Mouse (Mus musculus) frontal cortex, postnatal 10 days (tissue): ENCODE results near the gene Nup54.

Experiments
- DNase-seq, 2 experiments: peaks; one replicate each; pipeline ENCODE4 v3.0.0; 2022; ENCODE audit warnings: low spot score in 2 of 2, mixed read lengths in 1 of 2

Nup54 gene

DNA sequence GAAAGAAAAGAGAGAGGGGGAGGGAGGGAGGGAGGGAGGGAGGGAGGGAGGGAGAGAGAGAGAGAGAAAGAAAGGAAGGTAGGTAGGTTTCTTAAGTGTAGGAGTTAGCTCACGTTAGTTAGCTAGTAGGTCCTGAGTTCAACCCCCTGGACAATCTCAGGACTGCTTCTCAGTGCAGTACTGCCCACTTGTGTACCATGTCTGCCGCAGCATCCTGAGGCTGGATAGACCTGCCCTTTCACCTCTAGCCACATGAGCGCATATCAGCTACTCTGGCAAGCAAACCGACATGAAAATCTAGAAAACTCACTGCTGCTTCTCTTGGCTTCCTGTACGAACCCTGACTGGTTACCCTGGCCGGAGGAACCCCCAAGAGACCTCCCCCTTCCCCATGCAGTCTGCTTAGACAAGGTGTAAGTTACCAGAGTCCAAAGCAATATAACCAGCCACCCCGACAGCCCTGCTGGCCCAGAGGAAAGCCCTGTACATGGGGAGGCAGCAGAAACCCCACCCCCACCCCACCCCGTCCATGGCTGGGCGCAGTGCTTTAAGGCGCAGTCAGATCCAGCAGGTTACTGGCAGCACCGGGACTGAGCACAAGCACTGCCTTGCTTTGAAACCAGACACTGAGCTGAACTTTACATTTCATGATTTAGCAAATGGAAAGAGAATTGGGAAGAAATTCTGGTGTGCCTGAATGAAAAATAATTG is 21.6 kb downstream of the Nup54 start:
- DNase-seq: no peak

DNA sequence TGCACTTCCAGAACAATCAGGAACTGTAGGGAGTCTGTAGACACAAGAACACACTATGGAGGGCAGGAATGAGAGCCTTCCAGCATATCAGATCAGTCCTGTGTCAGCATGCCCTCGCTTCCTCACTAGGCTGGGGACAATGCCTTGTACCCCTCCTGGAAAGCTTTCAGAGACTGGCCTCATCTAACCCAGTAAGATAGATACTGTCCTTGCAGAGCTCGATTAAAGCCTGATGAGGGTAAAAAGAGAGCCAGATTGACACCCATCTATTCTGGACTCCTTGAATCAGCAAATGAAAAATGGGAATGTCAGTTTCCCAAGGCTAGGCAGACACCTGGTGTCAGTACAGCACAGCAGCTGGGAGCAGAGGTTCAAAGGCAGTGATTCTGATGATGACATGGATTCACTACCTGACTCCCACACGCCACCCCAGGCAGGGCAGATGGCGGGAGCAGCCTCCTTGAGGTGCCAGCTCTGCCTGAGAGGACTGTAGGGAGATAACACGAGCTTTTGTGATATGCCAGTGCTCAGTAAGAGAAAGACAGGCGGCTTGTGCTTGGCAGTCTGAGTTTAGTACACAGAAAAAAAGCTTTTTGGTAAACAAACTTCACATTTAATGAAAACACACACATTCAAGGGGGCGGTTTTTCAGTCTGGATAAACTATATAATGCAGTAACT is 23.4 kb downstream of the Nup54 start:
- no peak for DNase-seq

DNA sequence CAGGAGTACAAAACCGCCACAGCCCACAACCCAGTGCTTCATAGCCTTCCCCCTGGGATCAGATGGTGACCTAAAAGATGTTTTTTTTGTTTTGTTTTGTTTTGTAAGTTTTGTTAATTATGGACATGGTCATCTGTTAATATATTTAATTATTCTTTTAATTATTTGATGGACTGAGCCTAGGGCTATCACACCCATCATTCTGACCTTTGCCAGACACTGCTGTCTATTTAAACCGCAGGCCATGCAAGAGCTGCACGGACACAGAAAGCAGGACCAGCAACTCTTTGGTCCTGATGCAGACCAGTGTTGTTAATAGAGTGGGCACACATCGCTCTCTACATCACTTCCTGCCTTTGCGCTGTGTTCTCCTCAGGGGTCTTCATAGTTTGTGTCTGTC is 24.5 kb downstream of the Nup54 start:
- no peak for DNase-seq

DNA sequence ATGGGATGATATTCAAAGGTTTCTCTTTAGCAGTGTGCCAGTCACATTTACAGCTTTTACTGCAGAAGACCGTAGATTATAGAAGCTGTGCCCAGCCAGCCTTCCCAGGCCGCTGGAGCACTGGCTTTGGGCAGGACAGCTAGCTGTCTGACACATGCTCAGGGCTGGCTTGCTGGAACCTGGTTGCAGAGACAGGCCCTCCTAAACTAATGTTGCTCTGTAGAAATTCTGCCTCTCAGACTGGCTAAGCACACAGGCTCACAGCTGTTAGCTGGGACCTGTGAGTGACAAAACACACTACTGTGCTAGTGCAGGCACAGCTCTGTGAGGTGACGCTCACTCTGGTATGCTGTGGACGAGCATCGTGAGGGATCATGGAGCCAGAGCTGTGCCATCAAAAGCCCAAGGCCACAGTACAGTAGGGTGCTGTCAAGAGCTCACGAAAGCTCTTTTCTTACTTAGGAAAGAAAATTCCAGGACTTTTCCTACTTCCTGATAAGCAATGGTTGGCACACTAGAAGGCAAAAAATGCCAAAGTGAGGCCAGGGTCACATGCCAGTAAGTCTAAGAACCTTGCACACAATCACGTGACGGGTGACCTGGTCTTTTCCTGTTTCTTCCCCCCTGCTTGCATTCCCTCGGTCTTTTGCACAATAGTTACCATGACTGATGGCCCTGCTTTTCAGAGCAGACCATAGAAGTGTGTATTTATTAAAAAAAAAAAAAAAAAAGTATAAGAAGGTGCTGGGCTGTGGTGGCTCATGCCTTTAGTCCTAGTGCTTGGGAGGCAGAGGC is 25.5 kb downstream of the Nup54 start:
- no peak for DNase-seq

DNA sequence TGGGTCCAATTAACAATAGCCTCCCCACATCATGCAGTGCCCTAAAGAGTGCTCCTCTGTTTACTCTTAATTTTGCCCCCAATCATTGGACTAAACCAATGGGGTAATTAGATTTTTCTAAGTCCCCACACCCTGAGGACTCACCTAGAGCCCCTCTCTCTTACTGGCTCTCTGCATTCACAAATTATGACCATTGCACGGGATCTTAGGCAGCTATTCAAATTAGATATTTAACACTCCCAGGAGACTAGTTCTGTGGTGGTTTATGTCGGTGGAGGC is 30.7 kb downstream of the Nup54 start:
- no peak for DNase-seq

DNA sequence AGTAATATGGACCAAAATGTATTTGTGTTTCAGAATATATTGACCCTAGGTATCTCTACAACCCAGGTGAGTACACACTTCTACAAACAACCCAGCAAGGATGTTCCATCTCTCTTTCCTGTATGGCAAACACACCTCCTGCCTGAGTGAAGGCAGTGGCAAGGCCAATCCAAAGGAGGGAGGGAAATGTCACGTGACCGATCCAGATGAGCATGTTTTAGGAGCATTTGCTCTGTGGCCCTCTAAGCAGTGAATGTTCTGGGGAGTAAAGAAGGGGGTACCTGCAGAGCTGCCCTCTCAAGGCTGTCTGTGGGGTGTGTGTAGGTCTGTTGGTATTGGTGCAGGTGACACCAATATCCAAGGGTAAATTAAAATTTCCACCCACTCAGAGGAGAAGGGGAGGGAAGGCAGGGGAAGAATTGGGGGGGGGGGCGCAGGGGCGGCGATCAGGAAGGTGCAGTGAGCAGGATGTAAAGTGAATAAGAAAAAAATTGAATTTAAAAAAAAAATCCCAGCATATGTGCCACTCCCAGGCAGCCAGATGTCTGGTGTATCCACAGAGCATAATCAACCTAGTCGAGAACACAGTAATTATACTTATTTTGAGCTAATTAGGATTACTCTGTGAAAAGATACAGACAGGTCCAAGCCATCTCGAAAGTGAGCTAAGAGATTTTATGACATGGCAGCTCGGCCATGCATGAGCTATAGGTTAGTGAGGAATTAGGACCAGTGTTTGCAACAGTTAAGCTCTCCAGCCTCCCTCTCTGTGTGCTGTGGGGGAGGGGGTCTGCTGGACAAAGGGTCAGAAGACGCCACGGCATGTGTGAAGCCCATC is 31.2 kb downstream of the Nup54 start:
- DNase-seq: no peak

DNA sequence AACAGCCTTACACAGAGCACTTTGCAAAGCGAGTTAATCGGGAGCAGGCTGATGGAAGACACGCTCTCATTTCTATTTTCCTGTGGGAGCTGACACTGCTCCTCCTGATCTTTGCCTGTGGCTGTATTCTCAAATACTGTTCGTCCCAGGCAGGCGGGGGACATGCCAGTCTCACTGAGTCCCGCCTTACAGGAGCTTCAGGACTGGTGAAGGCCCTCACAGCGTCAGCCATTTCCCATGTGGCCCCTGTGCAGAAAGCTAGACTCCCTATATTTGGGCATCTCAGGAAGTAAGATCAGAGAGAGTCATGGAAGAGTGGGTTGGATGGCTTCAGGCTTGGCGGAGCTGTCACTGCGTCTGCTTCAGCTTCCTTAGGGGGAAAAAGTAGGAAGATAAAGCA is 32.2 kb downstream of the Nup54 start:
- no peak for DNase-seq

DNA sequence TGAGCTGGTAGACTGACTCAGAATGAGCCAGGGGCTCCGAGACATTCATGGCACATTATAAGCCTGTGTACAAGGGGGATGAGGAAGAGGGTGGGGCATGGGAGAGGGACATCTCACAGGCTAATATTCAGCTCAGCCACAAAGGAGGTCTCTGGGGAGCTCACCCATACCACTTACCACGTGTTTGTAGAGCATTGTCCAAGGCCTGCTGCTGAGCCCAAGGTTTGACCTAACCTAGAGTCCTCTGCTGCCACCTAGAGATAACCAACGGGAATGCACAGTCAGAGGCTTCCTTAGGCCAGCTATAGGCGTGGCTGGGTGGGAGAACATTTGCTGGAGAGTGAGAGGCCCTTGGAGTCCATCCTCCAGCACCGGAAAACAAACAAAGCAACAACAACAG is 36.9 kb downstream of the Nup54 start:
- DNase-seq: peak in 1 of 2 experiments; percentile 55

DNA sequence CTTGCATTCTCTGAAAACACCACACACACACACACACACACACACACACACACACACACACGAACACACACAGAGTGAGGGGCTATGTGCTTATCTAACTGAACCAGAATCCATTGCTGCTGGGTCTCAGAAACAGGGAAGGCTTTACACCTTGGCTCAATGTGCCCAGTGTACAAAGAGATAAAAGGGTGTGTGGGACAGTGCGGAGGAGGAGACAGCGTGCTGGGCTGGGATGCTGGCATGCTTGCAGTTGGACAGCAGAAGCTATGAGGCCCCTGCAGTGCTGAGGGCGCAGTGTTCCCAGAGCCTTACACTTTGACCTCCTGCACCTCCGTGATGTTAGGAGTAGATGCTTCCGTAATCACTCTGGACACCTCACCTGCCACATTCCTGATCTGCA is 38.5 kb downstream of the Nup54 start:
- DNase-seq: no peak

DNA sequence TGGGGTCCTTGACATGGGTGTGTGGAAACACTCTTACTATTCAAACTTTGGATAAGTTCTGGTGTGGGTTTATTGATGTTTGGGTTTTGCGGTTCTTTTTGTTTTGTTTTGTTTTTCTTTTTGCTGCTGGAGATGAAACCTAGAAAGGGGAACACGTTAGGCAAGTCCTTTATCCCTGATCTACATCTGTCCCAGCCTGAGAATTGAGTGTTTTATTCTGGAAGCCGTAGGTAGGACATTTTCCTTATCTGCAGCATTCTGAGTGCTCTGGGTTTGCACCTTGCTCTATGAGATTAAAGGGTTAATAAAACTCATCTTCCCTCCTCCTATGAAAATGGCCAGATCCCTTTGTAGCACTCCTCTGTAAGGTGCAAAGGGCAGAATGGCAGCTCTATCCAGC is 39.3 kb downstream of the Nup54 start:
- DNase-seq: no peak

DNA sequence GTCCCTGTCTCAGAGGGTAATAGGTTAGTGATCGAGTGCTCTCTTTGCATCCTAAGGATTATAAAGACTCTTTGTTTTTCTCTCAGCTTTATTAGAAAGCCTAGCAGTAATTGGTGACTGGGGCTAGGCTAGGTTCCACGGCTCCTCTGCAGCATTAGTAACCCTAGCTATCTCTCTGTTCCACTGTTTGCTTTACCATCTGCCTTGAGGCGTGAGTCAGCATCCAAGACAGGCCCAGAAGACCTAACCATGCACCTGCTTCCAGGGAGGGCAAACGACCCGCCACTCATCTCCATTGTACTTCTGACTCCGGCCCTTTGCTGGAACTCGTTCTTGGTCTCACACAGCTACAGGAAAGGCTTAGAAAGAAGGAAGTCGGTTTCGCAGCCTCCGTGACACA is 41.2 kb downstream of the Nup54 start:
- no peak for DNase-seq

DNA sequence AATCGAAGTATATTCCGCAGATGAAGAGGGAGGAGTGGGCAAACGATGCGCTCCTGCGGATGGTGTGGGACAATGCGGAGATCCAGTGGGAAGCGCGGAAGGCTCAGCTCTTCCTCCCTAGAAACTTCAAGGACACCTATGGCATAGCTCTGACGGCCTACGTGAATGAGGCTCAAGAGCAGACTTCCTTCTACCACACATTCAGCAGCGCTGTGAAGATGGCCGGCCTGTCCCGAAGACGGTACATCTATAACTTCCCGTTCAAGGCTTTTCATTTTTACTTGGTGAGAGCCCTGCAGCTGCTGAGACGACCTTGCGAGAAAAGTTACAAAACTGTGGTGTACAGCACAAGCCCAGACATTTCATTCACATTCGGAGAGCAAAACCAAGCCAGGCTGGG is 42.5 kb downstream of the Nup54 start:
- DNase-seq: no peak

DNA sequence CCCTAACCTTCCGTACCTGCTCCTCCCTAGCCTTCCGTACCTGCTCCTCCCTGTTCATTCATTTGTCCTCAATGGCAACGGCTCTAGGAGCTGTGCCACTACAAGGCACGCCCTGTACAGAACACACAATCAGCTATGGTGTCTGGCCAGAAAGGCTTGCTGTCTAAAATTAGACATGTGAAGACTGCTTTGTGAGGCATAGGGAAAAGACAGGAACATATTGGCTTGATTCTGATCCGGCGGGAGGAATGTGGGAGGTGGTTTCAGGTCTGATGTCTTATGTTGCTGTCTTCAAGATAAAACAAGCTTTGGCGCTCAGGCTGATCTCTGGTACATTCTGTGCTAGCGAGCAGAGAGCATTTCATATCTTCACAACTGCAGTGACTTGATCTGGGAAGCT is 44.4 kb downstream of the Nup54 start:
- DNase-seq: no peak

DNA sequence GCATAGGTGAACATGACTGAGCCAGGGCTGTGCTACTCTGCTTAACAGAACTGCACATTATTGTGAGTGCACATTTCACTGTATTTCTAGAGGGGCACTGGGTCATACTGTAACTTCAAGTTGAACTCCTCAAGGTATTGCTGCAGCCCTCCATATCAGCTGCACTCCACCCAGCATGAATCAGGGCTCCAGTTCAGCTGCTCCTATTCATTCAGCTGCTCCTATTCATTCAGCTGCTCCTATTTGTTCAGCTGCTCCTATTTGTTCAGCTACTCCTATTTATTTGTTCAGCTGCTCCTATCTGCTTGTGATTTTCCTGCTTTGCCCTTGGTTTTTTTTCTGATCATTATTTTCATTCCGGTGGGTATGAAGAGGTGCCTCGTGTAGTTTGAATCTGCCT is 45.0 kb downstream of the Nup54 start:
- DNase-seq: no peak

DNA sequence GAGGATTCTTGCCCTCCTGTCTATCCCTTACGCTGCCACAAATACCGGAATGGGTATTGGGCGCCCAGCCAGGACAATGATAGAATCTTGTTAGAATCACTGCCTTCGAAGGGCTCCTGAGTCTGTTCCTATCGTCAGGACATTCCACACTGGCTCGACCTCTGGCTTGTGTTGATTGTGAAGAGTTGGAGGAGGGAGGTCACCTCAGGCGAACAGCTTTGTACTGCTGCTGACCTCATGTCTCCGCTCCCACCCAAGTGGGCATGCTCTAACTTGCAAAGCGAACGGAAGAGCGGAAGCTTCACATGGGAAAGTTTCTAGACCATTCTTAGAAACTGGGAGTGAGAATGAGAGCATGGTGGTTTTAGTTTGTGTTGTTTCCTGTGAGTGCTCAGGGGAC is 47.6 kb downstream of the Nup54 start:
- DNase-seq: no peak

DNA sequence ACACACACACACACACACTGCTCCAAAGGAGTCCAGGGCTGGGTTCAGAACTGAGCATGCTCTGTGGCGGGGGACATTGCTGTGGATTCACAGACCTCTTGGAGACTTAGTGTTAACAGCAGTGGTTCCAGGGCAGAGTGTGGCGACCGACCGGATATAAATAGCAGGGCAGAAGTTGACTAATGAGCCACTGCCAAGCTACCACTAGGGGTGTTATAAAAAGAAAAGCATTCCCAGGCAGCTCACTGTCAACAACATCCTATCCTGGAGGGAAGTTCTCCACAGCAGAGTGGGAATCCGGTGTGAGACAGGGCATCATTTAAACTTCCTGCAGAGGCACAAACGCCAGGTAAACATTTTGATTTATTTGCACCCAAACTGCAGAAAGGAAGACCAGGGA is 48.4 kb downstream of the Nup54 start:
- no peak for DNase-seq

DNA sequence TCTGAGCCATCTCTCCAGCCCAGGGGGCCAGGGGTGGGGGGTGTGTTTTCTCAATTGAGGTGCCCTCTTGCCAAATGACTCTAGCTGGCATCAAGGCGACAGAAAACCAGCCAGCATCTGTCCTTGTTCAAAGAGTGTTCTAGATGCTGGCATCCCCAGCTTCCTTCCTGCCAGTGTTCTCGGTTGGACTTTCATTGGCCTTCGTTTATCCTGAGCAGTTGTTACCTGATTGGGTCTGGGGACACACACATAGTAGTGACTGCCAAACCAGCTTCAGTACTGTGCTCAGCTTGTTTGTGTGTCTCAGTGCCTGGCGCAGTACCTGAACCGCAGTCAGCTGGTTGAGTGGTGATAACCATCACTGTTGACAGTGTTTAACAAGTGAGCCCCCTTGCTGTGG is 48.9 kb downstream of the Nup54 start:
- DNase-seq: no peak

DNA sequence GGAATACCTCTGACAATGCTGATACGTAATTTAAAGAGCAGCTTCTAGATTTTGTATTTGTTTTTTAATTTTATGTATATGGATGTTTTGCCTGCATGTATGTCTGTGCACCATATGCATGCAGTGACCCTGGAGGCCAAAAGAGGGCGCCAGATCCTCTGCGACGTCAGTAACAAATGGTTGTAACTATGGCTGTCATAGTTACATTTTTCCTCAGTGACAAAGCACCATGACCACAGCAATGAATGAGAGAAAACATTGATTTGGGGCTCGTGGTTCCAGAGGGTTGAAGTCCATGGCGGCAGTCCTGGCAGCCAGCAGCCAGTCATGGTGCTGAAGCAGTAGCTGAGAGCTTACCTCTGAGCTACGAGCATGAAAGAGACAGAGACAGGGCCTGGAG is 50.2 kb downstream of the Nup54 start:
- DNase-seq: no peak

DNA sequence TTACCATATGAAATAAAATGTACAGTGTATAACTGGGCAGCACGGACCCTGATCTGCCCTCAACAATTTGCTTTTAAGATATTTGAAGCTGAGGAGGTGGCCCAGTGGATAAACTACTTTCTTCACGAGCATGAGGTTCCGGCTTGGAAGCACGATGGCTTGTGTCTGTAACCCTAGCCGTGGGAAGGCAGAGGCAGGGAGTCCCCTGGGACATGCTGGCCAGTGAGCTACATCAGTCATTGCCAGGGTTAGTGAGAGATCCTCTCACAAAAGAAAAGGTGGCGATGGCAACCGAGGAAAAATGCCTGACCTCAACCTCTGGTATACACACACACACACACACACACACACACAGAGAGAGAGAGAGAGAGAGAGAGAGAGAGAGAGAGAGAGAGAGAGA is 51.3 kb downstream of the Nup54 start:
- no peak for DNase-seq

DNA sequence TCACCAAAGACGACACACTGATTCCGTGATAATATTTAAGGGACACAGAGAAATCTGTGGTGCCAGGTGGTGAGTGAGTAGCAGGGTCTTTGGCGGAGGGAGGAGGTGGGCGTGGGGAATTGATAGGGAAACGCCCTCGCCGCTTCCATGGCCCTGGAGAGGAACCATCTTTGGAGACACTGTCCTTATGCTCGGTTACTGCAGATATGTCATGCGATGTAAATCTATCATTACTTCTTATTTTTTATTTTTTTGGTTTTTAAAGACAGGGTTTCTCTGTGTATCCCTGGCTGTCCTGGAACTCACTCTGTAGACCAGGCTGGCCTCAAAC is 52.7 kb downstream of the Nup54 start:
- DNase-seq: no peak

DNA sequence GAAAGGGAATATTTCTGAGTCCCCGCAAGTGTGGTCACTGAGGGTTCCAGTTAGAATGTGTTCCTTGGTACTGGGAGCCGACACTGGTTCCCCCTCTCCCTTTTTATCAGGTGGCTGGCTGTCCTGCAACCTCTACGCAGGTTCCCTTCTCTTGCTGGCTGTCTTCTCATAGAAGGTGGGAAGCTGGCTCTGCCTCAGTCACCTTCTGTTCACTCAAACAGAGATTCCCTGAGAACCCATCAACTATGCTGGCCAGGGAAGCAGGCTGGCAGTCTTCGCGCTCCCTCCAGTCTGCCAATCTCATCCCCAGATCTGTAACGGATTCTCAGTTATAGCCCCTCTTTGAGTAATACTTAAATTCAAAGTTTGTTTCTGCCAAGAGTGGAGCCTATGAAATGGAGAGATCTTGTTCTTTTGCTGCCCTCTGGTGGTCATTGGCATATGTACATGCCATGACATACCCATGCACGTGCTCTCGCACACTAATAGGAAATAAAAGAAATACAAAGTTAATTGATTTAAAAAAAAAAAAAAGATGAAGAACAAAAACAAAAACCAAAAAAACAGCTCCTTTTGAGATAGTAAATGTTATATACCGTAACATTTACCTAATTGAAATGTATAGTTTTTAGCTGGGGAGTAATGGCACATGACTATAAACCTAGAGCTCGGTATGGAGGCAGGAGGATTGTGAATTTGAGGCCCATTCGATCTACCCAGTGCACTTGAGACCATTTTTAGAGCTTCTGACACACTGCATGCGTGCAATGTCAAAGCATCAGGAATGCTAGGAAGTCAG is 53.3 kb downstream of the Nup54 start:
- peak; percentile 49 to 80 for DNase-seq
